Mouse (Mus musculus) neutrophil, adult 5-6 weeks (primary cell): ENCODE data around the gene Cdc34b. TPM values are rescaled to one million over a fixed set of nuclear protein-coding genes. Genes with fewer than 3 reads are reported as not detected.

ENCODE experiments used
- total RNA-seq: library from RNA; stranded (forward); fragments of 200-1000 nt; gene quantifications from 2 replicates; pipeline ENCODE4 v1.2.3, GENCODE M21; 2017

The Cdc34b gene
- total RNA-seq, 1 experiment from 2014 or later = not detected

Other genes with a start within 250 kb of the Cdc34b start
- 2.0 and 2.4 TPM in 2 replicates for gene Epn3, start 241.8 kb upstream of the Cdc34b start, total RNA-seq
- not detected in 2 replicates for gene Mycbpap, start 220.0 kb upstream of the Cdc34b start, total RNA-seq
- gene Rsad1, start 192.5 kb upstream of the Cdc34b start, total RNA-seq = 2.3 and 3.3 TPM in 2 replicates
- 0.23 and 0.25 TPM in 2 replicates for gene Chad, start 176.7 kb upstream of the Cdc34b start, total RNA-seq
- gene Acsf2, start 139.9 kb upstream of the Cdc34b start, total RNA-seq = 19.8 and 22.8 TPM in 2 replicates
- gene Lrrc59, start 112.0 kb upstream of the Cdc34b start, total RNA-seq = 37.4 and 38.2 TPM in 2 replicates
- gene Mrpl27, start 88.0 kb upstream of the Cdc34b start, total RNA-seq = 8.6 and 13.8 TPM in 2 replicates
- gene Eme1, start 87.8 kb upstream of the Cdc34b start, total RNA-seq = 0.47 and 1.8 TPM in 2 replicates
- 7.2 and 8.7 TPM in 2 replicates for gene Xylt2, start 64.3 kb upstream of the Cdc34b start, total RNA-seq
- not detected in 2 replicates for gene Gm11541, start 37.3 kb upstream of the Cdc34b start, total RNA-seq
- gene Tmem92, start 40.9 kb downstream of the Cdc34b start, total RNA-seq = not detected in 2 replicates
- not detected in 2 replicates for gene Col1a1, start 194.4 kb downstream of the Cdc34b start, total RNA-seq
- not detected in 2 replicates for gene Hils1, start 225.8 kb downstream of the Cdc34b start, total RNA-seq
- gene Sgca, start 234.5 kb downstream of the Cdc34b start, total RNA-seq = not detected in 2 replicates
- 118 and 120 TPM in 2 replicates for gene Ppp1r9b, start 249.3 kb downstream of the Cdc34b start, total RNA-seq